Mouse (Mus musculus) hindbrain, postnatal 0 days (tissue): ENCODE measurements around the gene Trim27. TPM values are rescaled to one million over a fixed set of nuclear protein-coding genes. Genes with fewer than 3 reads are reported as not detected.
A peak's percentile ranks its signal among the peaks of the same experiment; 100 is the strongest.

Source experiments
- ATAC-seq: fragments of 200-750 bp; cut with Nextera tagmentation; 2 replicates; pipeline ENCODE4 v1.8.0; 2017; ENCODE audit warnings: mild to moderate bottlenecking, moderate TSS enrichment, moderate library complexity
- DNase-seq: peaks from one replicate; pipeline ENCODE4 v3.0.0-alpha.2; 2015; ENCODE audit warnings: low spot score
- H3K27ac ChIP-seq: fragments of 300-500 bp; sonication (generic); 2 replicates; pipeline ENCODE4 v1.5.1; 2014; ENCODE audit warnings: mild to moderate bottlenecking
- H3K27me3 ChIP-seq: fragments of 300-500 bp; sonication (generic); 2 replicates; pipeline ENCODE4 v1.6.1; 2014; ENCODE audit warnings: low read length, mixed read lengths; ENCODE audit not compliant: insufficient read depth
- H3K36me3 ChIP-seq: fragments of 300-500 bp; sonication (generic); 2 replicates; pipeline ENCODE4 v1.6.1; 2014; ENCODE audit warnings: low read length, mixed read lengths; ENCODE audit not compliant: insufficient read depth
- H3K4me1 ChIP-seq: fragments of 300-500 bp; sonication (generic); 2 replicates; pipeline ENCODE4 v1.6.1; 2014; ENCODE audit warnings: antibody characterized with exemption, low read length, mixed read lengths; ENCODE audit not compliant: insufficient read depth
- H3K4me2 ChIP-seq: fragments of 300-500 bp; sonication (generic); 2 replicates; pipeline ENCODE4 v1.6.1; 2014; ENCODE audit warnings: low read depth, mild to moderate bottlenecking, low read length, moderate library complexity, mixed read lengths
- H3K4me3 ChIP-seq: fragments of 300-500 bp; sonication (generic); 2 replicates; pipeline ENCODE4 v1.5.1; 2014; ENCODE audit warnings: low read length
- H3K9ac ChIP-seq: fragments of 300-500 bp; sonication (generic); replicated peaks from 2 replicates; pipeline ENCODE4 v1.6.1; 2014; ENCODE audit warnings: mild to moderate bottlenecking, low read length, moderate library complexity, mixed read lengths
- H3K9me3 ChIP-seq: fragments of 300-500 bp; sonication (generic); 2 replicates; pipeline ENCODE4 v1.6.1; 2016; ENCODE audit warnings: low read length, mixed read lengths
- CTCF ChIP-seq: IDR thresholded peaks from 2 replicates; pipeline ENCODE4 v1.5.1; 2016; ENCODE audit warnings: antibody characterized with exemption, control low read depth, low read depth
- WGBS: fragments of 180-500 bp; shearing (Covaris S2); extraction: QIAGEN DNeasy Blood & Tissue Kit; methylation state at CpG from one replicate; pipeline ENCODE4 v1.1.7; 2014; 5-methylcytosine and 5-hydroxymethylcytosine counted together
- polyA plus RNA-seq: library from polyadenylated mRNA; unstranded; fragments of >200 nt; fragmentation: Nextera tagmentation; extraction: Ambion mirVana; gene quantifications from 2 replicates; pipeline ENCODE4 v1.2.1, GENCODE M21; 2015
- total RNA-seq: library from RNA; depleted of rRNA; stranded (reverse); fragments of >200 nt; gene quantifications from 2 replicates; pipeline ENCODE4 v1.2.3, GENCODE M21; 2014

Trim27 gene
- total and polyA plus RNA-seq, 2 experiments from 2014 or later: 68.3 to 84.9 TPM

DNA sequence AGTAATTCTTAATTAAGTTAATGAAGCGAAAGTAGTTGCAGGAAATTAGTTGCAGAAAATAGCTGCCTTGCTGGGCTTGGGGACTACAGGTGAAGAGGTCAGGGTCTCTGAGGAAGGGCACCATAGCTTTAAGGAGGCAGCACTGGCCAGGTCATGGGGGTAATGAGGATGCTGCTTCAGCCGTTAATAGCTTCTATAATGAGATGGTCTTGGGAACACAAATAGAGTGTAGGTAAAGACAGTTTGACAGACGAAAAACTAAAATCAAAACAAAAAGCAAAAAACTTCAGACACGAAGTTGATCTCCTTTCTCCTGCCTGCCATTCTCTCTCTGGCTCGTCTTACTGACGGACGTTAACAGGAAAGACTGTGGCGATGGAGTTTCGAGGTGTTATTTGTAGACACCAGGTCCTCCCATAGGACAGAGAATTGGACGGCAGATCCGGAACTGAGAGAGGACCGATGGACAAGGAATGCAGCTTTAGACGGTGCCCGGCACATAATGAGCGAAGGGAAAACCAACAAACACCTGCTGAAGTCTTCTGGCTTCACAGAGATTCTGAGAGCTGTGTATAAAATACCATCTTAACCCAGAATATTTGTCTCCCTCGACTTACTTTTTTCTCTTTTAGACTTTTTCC, 10.8 kb upstream of the Trim27 start:
- no peaks in the 10 kb centered on the region for H3K4me1 ChIP-seq
- no peak overlapping the region; the same call in 1 of the 2 replicates for H3K27ac ChIP-seq
- H3K36me3 ChIP-seq: no peaks in the 10 kb centered on the region
- peak overlapping the region; percentile 53 for H3K9ac ChIP-seq
- TF ChIP-seq CTCF: no peak
- H3K9me3 ChIP-seq: no peaks in the 10 kb centered on the region
- peak; percentile 36 for DNase-seq
- WGBS: under 1% methylated on average over 16 of the region's 16 CpGs
- peak overlapping the region; percentile 86 for H3K4me2 ChIP-seq
- peak overlapping the region; percentile 64 for H3K4me3 ChIP-seq
- H3K27me3 ChIP-seq: no peaks in the 10 kb centered on the region
- no peak for ATAC-seq

DNA sequence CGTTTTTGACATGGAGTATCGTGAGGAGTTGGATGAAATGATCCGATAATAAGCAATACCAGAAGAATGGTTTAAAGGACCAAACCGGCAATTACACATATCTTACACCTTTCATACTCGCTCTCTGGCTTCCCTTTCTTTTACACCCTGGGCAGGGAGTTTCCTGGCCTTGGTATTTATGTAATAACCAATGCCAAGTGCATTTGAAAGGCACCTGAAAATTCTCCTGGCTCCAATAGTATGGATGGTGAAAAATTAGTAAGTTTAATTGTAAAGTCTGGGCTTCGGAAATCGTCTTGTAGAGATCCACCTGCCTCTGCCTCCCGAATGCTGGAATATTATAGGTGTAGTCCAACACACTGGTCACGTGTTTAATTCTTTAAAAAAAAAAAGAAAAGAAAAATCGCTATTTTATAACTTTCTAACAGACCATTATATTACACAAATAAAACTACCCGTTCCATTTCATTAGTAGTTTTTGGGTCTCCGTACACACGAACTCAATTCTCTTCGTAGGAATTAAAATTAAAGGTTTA, 10.1 kb upstream of the Trim27 start:
- H3K27ac ChIP-seq: no peak overlapping the region
- ATAC-seq (no peak), DNase-seq (peak; percentile 8)
- no peaks in the 10 kb centered on the region for H3K27me3 ChIP-seq
- H3K9ac ChIP-seq: peak overlapping the region; percentile 53
- H3K36me3 ChIP-seq: no peaks in the 10 kb centered on the region
- no peaks in the 10 kb centered on the region for H3K9me3 ChIP-seq
- no peak for TF ChIP-seq CTCF
- peak overlapping the region; percentile 86 for H3K4me2 ChIP-seq
- peak overlapping the region; percentile 64 for H3K4me3 ChIP-seq
- H3K4me1 ChIP-seq: no peaks in the 10 kb centered on the region
- 3% methylated on average over 14 of the region's 14 CpGs for WGBS

DNA sequence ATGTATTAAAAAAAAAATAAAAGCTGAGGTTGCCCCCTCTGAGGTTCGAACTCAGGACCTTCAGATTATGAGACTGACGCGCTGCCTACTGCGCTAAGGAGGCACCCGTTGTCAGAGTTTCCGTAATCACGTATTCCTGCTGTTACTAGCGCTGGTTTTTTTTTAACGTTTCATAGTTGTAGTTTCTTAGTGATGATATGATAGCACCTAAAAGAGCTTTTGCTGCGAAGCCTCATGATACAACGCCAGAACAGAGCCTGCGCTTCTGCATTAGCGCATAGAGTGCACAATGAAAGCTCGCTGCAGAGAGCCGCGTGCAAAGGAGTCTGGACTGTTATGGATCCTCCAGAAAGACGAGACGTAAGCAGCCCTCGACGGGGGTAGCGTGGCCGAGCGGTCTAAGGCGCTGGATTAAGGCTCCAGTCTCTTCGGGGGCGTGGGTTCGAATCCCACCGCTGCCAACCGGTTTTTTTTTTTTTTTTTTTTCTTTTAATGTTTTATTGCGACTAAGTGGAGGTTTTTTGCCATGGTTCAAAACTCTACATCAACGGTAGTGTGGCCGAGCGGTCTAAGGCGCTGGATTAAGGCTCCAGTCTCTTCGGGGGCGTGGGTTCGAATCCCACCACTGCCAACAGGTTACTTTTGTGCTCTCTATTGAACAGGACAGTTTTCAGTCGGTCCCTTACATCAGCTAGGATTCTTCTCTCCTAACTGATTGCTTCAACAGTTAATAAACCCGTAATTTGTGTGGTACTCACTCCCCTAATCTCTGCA, 9.4 kb upstream of the Trim27 start:
- no peaks in the 10 kb centered on the region for H3K4me1 ChIP-seq
- no peaks in the 10 kb centered on the region for H3K9me3 ChIP-seq
- H3K27me3 ChIP-seq: no peaks in the 10 kb centered on the region
- no peak for TF ChIP-seq CTCF
- peak overlapping the region; percentile 71; the same call in 1 of the 2 replicates for H3K27ac ChIP-seq
- WGBS: under 1% methylated on average over 39 of the region's 39 CpGs
- H3K36me3 ChIP-seq: no peaks in the 10 kb centered on the region
- peak overlapping the region; percentile 35 for H3K9ac ChIP-seq
- ATAC-seq (peak; percentile 90), DNase-seq (peak; percentile 88)
- peak overlapping the region; percentile 64 for H3K4me3 ChIP-seq
- H3K4me2 ChIP-seq: peak overlapping the region; percentile 86

DNA sequence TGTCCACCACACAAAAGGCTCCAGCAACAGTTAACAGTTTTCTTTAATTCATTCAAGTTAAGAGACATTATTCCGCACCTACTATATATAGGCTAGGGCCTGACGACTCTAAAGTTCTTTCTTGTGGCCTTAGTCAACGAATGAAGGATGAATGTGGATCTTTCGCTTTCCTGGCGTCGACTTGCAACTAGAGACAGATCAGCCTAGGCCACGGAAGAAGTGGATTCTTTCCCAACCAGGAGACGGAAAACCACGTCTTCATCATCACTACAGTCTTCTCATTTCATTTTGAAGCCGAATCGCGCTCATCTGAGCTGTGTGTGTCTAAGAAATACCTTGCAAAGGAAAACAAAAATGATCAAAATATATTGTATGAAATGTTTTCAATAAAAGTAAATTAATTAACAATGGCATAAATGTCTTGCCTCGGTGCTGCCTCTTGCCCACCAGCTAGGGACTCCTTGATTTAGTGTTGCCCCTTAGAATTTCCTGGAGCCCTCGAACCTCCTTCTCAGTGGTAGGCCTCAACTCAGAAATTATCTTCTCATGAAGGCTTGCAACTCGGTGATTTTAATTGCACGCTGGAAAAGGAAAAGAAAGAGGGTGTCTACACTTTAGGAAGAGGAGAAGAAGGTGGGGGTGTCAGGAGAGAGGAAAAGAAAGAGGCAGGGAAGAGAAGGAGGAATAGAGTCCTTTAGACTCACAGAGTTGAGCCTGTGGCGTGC, 8.7 kb upstream of the Trim27 start:
- no peak overlapping the region for H3K9ac ChIP-seq
- peak overlapping the region; percentile 65 for H3K4me2 ChIP-seq
- H3K36me3 ChIP-seq: no peaks in the 10 kb centered on the region
- DNase-seq (no peak), ATAC-seq (no peak)
- H3K27ac ChIP-seq: no peak overlapping the region
- 38% methylated on average over 17 of the region's 17 CpGs for WGBS
- H3K9me3 ChIP-seq: no peaks in the 10 kb centered on the region
- TF ChIP-seq CTCF: no peak
- no peaks in the 10 kb centered on the region for H3K27me3 ChIP-seq
- H3K4me3 ChIP-seq: peak overlapping the region; percentile 64
- no peaks in the 10 kb centered on the region for H3K4me1 ChIP-seq

DNA sequence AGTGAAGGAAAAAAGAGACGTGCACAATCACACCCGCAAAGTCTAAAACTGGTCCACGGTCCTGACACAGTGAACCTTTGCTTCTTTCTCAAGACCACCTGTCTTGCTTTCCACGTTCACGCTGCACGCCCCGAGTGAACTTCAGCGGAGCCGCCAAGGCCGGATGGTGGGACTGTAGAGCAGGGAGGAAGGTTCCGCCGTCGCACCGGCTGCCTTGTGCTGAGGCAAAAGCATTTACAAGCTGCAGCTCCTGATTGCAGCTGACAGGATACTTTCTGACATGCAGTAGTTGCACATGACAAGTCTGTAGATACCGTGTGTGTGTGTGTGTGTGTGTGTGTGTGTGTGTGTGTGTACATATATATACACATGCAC, 8.1 kb upstream of the Trim27 start:
- H3K4me2 ChIP-seq: peak overlapping the region; percentile 65
- no peaks in the 10 kb centered on the region for H3K36me3 ChIP-seq
- DNase-seq (peak; percentile 45), ATAC-seq (no peak)
- H3K27ac ChIP-seq: no peak overlapping the region
- H3K9ac ChIP-seq: no peak overlapping the region
- 8% methylated on average over 15 of the region's 15 CpGs for WGBS
- no peaks in the 10 kb centered on the region for H3K9me3 ChIP-seq
- peak overlapping the region; percentile 56 for H3K4me3 ChIP-seq
- no peak for TF ChIP-seq CTCF
- no peaks in the 10 kb centered on the region for H3K27me3 ChIP-seq
- no peaks in the 10 kb centered on the region for H3K4me1 ChIP-seq

GRCm38 (mm10) chr13:21171600-21172150, 7.6 kb upstream of the Trim27 start:
- Histone ChIP-seq H3K27me3 (no peaks in the 10 kb centered on the region), H3K4me1 (no peaks in the 10 kb centered on the region), H3K9me3 (no peaks in the 10 kb centered on the region), H3K27ac (no peak overlapping the region), H3K36me3 (no peaks in the 10 kb centered on the region), H3K4me2 (peak overlapping the region; percentile 65), H3K4me3 (peak overlapping the region; percentile 56), H3K9ac (peak overlapping the region; percentile 26; the same call in 1 of the 2 replicates)
- TF ChIP-seq CTCF: peak; percentile 53
- DNase-seq: peak; percentile 75
- under 1% methylated on average over 12 of the region's 12 CpGs for WGBS
- ATAC-seq: no peak
